Mouse (Mus musculus): ENCODE results near the gene Gm9780.
"Not testable (repeated sequence)": the region's sequence is repeated elsewhere in the genome, so short reads cannot be mapped to it uniquely, and the experiment has no call there.

The Gm9780 gene

DNA sequence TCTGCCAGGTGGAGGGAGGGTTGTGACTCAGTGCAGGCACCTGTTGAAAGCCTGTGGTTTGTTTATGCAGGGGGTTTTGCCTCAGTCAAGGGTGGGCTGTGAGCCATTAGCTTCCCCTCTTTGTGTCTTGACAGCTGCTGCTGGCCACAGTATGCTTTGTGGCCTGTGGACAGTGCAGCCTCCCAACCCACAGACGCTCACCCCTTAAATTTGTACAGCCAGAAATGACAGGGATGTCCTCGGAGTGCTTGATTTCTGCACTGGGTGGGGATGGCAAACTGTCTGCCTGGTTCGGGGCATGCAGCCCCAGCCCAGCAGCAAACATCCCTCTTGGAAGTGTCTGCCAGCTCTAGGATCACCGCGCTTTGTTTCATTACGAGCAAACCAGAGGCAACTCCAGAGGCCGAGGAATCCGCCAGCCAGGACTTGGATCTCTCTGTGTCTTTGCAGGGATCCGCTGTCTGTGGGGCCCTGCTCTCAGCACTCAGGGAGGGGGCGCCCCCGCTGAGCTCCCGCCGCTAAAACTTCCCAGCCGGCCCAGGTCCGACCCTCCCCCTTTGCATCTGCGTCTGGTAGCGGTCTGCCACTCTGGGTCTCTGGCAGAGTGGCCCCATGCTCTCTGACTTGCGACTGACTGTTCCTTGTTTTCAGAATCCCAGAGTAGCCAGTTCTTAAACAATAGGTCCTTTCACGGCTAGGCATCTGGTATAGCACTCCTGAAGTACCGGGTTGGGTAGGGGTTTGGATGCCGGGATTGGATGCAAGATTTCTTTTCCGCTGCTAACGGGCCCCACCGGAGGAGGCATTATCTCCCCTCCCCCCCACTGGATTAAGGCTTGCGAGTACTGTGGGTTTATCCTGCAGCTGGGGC lies 63.9 kb downstream of the Gm9780 start, which contains the start of gene Duxbl1:
Duxbl1 (plus strand) TSS at position 207 of the 871 bp plus-strand sequence.
- intact Hi-C loops (cut with DNase I) = not testable (repeated sequence)

Measured in adrenal gland (tissue).